Mouse (Mus musculus) small intestine, adult 2 months (tissue): ENCODE results near the gene Cdk2ap2.

Experiments used
- CTCF ChIP-seq: fragments of 200-500 bp; IDR thresholded peaks from 2 replicates; pipeline ENCODE4 v1.5.1; 2012; ENCODE audit warnings: low read depth, mild to moderate bottlenecking, control low read depth, inconsistent platforms, low read length, moderate library complexity, mixed read lengths; ENCODE audit not compliant: insufficient replicate concordance, insufficient read length; ENCODE audit errors: extremely low read depth
- POLR2A ChIP-seq: fragments of 200-500 bp; IDR thresholded peaks from 2 replicates; pipeline ENCODE4 v1.6.1; 2012; ENCODE audit warnings: low read depth, mild to moderate bottlenecking, control low read depth, inconsistent platforms, low read length, moderate library complexity

- TF ChIP-seq CTCF (peak; percentile 44; the same call in 1 of the 2 replicates), POLR2A (no peak)
Measured at GRCm38 (mm10) chr19:4080511-4081009, 16.4 kb upstream of the Cdk2ap2 start.
